Mouse (Mus musculus): ENCODE results near the gene Ccdc107. TPM values are rescaled to one million over a fixed set of nuclear protein-coding genes. Genes with fewer than 3 reads are reported as not detected.

Ccdc107 gene
- polyA plus RNA-seq, 1 experiment from 2014 or later = 24.2 TPM

- no peaks in the 10 kb centered on the region for H3K36me3 ChIP-seq (ENCODE audit: inconsistent target)
- H3K79me2 ChIP-seq (ENCODE audit: inconsistent target) = no peaks in the 10 kb centered on the region
- no peak overlapping the region for H3K4me3 ChIP-seq (ENCODE audit: inconsistent target)
- WGBS (ENCODE audit: missing documents) = 92% methylated on average over 4 of the region's 4 CpGs
- no peak overlapping the region for H3K27ac ChIP-seq
Measured at GRCm38 (mm10) chr4:43513300-43513699, 20.6 kb downstream of the Ccdc107 start.

DNA sequence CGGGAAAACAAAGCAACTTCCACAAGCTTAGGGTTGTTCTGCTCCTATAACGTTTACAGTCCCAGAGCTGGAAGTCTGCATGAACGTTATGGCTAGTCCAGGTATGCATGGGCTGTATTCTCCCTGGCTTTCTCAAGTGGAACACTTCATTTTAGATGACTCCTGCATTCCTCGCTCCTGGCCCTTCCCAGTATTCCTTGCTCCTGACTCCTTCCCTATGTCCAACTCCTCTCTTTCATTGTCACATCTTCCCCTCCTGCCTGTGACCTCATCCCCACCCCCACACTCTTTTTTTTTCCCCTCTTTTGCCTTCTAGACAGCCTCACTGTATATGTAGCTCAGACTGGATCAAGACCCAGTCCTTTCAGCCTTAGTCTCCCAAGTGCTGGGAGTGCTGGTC lies 21.1 kb downstream of the Ccdc107 start:
- no peaks in the 10 kb centered on the region for H3K36me3 ChIP-seq (ENCODE audit: inconsistent target)
- WGBS (ENCODE audit: missing documents) = 95% methylated on average over 4 of the region's 4 CpGs
- H3K79me2 ChIP-seq (ENCODE audit: inconsistent target) = no peaks in the 10 kb centered on the region
- H3K4me3 ChIP-seq (ENCODE audit: inconsistent target) = no peak overlapping the region
- no peak overlapping the region for H3K27ac ChIP-seq

GRCm38 (mm10) chr4:43515764-43516708 lies 23.3 kb downstream of the Ccdc107 start:
- H3K79me2 ChIP-seq (ENCODE audit: inconsistent target) = no peaks in the 10 kb centered on the region
- H3K27ac ChIP-seq = no peak overlapping the region
- H3K4me3 ChIP-seq (ENCODE audit: inconsistent target) = no peak overlapping the region
- WGBS (ENCODE audit: missing documents) = 52% methylated on average over 11 of the region's 11 CpGs
- H3K36me3 ChIP-seq (ENCODE audit: inconsistent target) = no peaks in the 10 kb centered on the region

GRCm38 (mm10) chr4:43519551-43519950 lies 26.9 kb downstream of the Ccdc107 start:
- WGBS (ENCODE audit: missing documents) = 85% methylated on average over 10 of the region's 10 CpGs
- H3K4me3 ChIP-seq (ENCODE audit: inconsistent target) = no peak overlapping the region
- H3K36me3 ChIP-seq (ENCODE audit: inconsistent target) = no peaks in the 10 kb centered on the region
- H3K79me2 ChIP-seq (ENCODE audit: inconsistent target) = no peaks in the 10 kb centered on the region
- no peak overlapping the region for H3K27ac ChIP-seq

DNA sequence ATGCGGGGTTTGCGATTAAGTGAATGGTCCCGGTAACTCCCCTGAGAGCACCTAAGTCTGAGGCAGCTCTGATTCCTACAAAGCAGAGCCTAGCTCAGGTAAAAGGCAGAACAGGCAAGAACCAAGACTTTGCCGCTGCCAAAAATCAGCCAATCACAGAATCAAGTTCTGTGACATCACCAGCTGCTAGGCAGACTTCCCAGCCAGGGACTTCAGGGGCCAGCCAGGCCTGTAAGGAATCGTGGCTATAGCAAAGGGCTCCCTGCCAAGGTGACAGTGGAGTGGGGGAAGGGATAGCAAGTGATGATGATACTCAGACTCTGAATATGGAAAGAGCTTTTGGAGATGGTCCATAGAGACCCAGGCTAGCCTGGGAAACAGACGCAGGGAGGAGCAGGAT lies 27.3 kb downstream of the Ccdc107 start:
- 35% methylated on average over 6 of the region's 6 CpGs for WGBS (ENCODE audit: missing documents)
- no peak overlapping the region for H3K27ac ChIP-seq
- H3K79me2 ChIP-seq (ENCODE audit: inconsistent target) = no peaks in the 10 kb centered on the region
- H3K4me3 ChIP-seq (ENCODE audit: inconsistent target) = no peak overlapping the region
- H3K36me3 ChIP-seq (ENCODE audit: inconsistent target) = no peaks in the 10 kb centered on the region

DNA sequence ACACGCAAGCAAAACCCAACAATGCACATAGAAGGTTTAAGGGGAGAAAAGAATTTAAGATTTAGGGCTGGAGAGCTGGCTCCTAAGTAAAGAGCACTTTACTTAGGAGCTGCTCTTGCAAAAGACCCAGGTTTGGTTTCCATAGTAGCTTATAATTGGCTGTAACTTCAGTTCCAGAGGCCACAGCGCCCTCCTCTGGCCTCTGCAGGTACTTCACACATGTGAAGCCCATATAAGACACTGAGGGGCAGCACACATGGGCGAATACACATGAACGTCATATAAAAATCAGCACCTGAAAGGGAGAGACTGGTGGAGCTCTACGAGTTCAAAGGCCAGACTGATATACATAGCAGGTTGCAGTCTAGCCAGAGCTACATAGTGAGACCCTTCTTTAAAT lies 35.2 kb downstream of the Ccdc107 start:
- Histone ChIP-seq H3K36me3 (ENCODE audit: inconsistent target) (peaks cover 15% of the 10 kb centered on the region), H3K27ac (no peak overlapping the region)
- 80% methylated on average over 5 of the region's 5 CpGs for WGBS (ENCODE audit: missing documents)

GRCm38 (mm10) chr4:43528487-43528886 lies 35.8 kb downstream of the Ccdc107 start:
- H3K36me3 ChIP-seq (ENCODE audit: inconsistent target) = peaks cover 21% of the 10 kb centered on the region
- 93% methylated on average over 8 of the region's 9 CpGs for WGBS (ENCODE audit: missing documents)
- no peak overlapping the region for H3K4me3 ChIP-seq (ENCODE audit: inconsistent target)
- H3K79me2 ChIP-seq (ENCODE audit: inconsistent target) = no peaks in the 10 kb centered on the region
- H3K27ac ChIP-seq = no peak overlapping the region

More for the DNA sequence above, 35.2 kb downstream of the Ccdc107 start:
- Histone ChIP-seq H3K79me2 (ENCODE audit: inconsistent target) (no peaks in the 10 kb centered on the region), H3K4me3 (ENCODE audit: inconsistent target) (no peak overlapping the region)

DNA sequence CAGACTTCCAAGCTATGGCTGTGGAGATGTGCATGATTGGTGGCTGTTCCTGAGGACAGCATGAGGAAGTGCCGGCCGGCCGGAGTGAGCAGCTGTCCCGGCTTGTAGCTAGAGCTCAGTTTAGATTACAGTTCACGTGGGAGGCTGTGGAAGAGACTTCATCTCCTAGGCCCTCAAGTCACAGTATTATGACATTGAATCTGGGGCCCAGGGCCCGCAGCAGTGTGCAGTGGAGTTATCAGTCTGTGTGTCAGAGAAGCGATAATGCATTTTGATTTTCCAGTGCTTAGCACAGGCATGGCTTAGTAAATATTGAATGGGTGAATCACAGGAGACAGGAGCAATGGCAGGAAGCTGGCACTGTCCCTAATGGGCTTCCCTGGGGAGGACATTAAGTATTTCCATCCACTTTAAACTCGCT lies 37.4 kb downstream of the Ccdc107 start:
- Histone ChIP-seq H3K36me3 (ENCODE audit: inconsistent target) (peaks cover 36% of the 10 kb centered on the region), H3K27ac (no peak overlapping the region), H3K79me2 (ENCODE audit: inconsistent target) (no peaks in the 10 kb centered on the region), H3K4me3 (ENCODE audit: inconsistent target) (no peak overlapping the region)
- 72% methylated on average over 8 of the region's 8 CpGs for WGBS (ENCODE audit: missing documents)

DNA sequence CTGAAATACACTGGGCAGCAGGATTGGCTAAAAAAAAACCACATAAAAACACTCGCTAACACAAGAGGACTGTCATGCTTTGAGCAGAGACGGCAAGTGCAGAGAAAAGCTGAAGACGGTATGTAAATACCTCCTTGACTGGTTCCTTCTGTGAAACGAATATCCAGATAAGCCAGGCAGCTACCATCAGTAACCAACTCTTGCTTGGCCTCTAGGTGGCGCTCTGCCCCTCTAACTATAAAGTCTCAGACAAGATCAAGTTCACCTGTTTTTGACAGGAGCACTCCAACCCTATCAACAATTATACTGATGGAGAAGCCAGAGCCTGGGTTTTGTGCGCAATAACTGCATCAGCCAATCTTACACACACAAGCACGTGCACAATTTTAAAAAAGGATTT lies 37.9 kb downstream of the Ccdc107 start:
- WGBS (ENCODE audit: missing documents) = 18% methylated on average over 7 of the region's 7 CpGs
- H3K79me2 ChIP-seq (ENCODE audit: inconsistent target) = no peaks in the 10 kb centered on the region
- H3K36me3 ChIP-seq (ENCODE audit: inconsistent target) = peaks cover 41% of the 10 kb centered on the region
- no peak overlapping the region for H3K4me3 ChIP-seq (ENCODE audit: inconsistent target)
- no peak overlapping the region for H3K27ac ChIP-seq

GRCm38 (mm10) chr4:43533270-43533669 lies 40.6 kb downstream of the Ccdc107 start:
- no peaks in the 10 kb centered on the region; the same call in 1 of the 2 replicates for H3K79me2 ChIP-seq (ENCODE audit: inconsistent target)
- no peak overlapping the region for H3K4me3 ChIP-seq (ENCODE audit: inconsistent target)
- peaks cover 67% of the 10 kb centered on the region for H3K36me3 ChIP-seq (ENCODE audit: inconsistent target)
- 98% methylated on average over 9 of the region's 9 CpGs for WGBS (ENCODE audit: missing documents)
- no peak overlapping the region for H3K27ac ChIP-seq

- WGBS (ENCODE audit: missing documents) = 92% methylated on average over 8 of the region's 8 CpGs
- peaks cover 11% of the 10 kb centered on the region; the same call in 1 of the 2 replicates for H3K79me2 ChIP-seq (ENCODE audit: inconsistent target)
- H3K4me3 ChIP-seq (ENCODE audit: inconsistent target) = no peak overlapping the region
- H3K27ac ChIP-seq = no peak overlapping the region
- peaks cover 91% of the 10 kb centered on the region for H3K36me3 ChIP-seq (ENCODE audit: inconsistent target)
Measured at GRCm38 (mm10) chr4:43535628-43536027, 42.9 kb downstream of the Ccdc107 start.

DNA sequence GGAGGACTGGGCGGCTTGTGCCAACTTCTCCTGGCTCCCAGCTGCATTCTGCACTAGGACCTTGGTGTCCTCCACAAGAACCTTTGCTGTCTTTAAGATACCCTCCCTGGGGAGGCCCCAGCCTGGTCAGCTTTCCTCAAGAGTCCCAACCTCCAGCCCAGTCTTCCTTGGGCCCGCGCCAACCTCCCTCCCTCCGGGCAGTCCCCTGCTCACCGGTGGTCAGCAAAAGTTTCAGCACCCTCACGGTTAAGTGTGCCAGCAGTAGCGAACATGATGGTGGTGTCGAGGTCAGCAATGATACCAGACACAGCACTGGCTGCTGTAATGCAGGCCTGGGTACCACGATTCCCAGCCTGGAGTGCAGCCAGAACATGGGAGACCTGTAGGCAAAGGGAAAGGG lies 43.3 kb downstream of the Ccdc107 start:
- no peak overlapping the region for H3K4me3 ChIP-seq (ENCODE audit: inconsistent target)
- peaks cover 95% of the 10 kb centered on the region for H3K36me3 ChIP-seq (ENCODE audit: inconsistent target)
- no peak overlapping the region for H3K27ac ChIP-seq
- peaks cover 11% of the 10 kb centered on the region; the same call in 1 of the 2 replicates for H3K79me2 ChIP-seq (ENCODE audit: inconsistent target)
- WGBS (ENCODE audit: missing documents) = 95% methylated on average over 5 of the region's 9 CpGs

GRCm38 (mm10) chr4:43542044-43542443 lies 49.3 kb downstream of the Ccdc107 start:
- Histone ChIP-seq H3K27ac (no peak overlapping the region), H3K79me2 (ENCODE audit: inconsistent target) (peaks cover 37% of the 10 kb centered on the region; the same call in 1 of the 2 replicates), H3K36me3 (ENCODE audit: inconsistent target) (peaks cover 99% of the 10 kb centered on the region), H3K4me3 (ENCODE audit: inconsistent target) (no peak overlapping the region)
- WGBS (ENCODE audit: missing documents) = 90% methylated on average over 3 of the region's 3 CpGs

All from macrophage (primary cell).